Mouse (Mus musculus): ENCODE measurements around the gene 1700049E17Rik1.
"Not testable (repeated sequence)": the region's sequence is repeated elsewhere in the genome, so short reads cannot be mapped to it uniquely, and the experiment has no call there.

DNA sequence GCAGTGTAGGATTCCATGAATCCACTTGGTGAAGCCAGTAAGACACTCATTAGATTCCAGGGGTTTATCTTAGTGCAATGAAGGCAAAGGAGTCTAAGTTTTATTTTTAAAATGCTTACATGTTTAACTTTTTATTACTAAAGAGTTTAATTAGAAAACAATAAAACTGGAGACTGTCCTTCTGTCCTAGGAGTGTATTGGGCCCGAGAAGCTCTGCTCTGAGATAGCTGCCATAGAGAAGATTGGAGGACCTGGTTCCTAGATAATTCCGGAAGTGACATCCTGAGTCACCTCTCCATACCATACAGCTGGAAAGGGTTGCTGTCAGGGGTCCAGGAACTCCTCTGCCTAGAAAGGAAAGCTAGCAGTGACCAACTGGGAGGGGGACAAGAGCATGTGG lies 18.9 kb downstream of the 1700049E17Rik1 start, which contains the start of gene 1700024B05Rik:
- TF ChIP-seq CTCF (conservative IDR thresholded peaks at IDR 0.05; ENCODE audit: low read length); POU5F1 (IDR thresholded peaks at IDR 0.05; ENCODE audit: borderline replicate concordance, low read length): not testable (repeated sequence)

Data from E14TG2a.4 (cell line).